Mouse (Mus musculus): ENCODE data around the gene Gm8334. TPM values are rescaled to one million over a fixed set of nuclear protein-coding genes. Genes with fewer than 3 reads are reported as not detected.

The Gm8334 gene
- not detected for total RNA-seq (2023)

GRCm38 (mm10) chrX:148615053-148615452 is at the start of gene Gm8334:
Gene Gm8334 (minus strand): TSS chrX:148615153.

GRCm38 (mm10) chrX:148663298-148663697 is 48.3 kb upstream of the Gm8334 start, which contains the start of gene Gm15127:
Gene Gm15127 (plus strand): TSS chrX:148663598.

Other genes starting within 250 kb of the Gm8334 start
- not detected for gene Gm15114, start 126.2 kb downstream of the Gm8334 start, total RNA-seq (2023)
- not detected for gene Gm15127, start 48.4 kb upstream of the Gm8334 start, total RNA-seq (2023)
- gene Luzp4, start 242.5 kb upstream of the Gm8334 start, total RNA-seq (2023) = not detected

All from monocyte, adult 59 days (primary cell).